Mouse (Mus musculus): Measurements from ENCODE around the gene Tpk1.

The Tpk1 gene

GRCm38 (mm10) chr6:43424978-43425377, 241.1 kb downstream of the Tpk1 start:
- peak; percentile 13 for DNase-seq

GRCm38 (mm10) chr6:43420358-43420979, 245.6 kb downstream of the Tpk1 start:
- peak; percentile 14 for DNase-seq

GRCm38 (mm10) chr6:43408949-43409348, 257.1 kb downstream of the Tpk1 start:
- DNase-seq, result no peak

- DNase-seq, result no peak
Measured at GRCm38 (mm10) chr6:43403076-43403475, 263.0 kb downstream of the Tpk1 start.

GRCm38 (mm10) chr6:43402219-43402997, 263.7 kb downstream of the Tpk1 start:
- DNase-seq, result no peak

GRCm38 (mm10) chr6:43396426-43396825, 269.7 kb downstream of the Tpk1 start:
- no peak for DNase-seq

GRCm38 (mm10) chr6:43395538-43395937, 270.5 kb downstream of the Tpk1 start:
- DNase-seq, result peak; percentile 20

GRCm38 (mm10) chr6:43391358-43391757, 274.7 kb downstream of the Tpk1 start:
- DNase-seq, result no peak

- peak; percentile 56 for DNase-seq
Measured at GRCm38 (mm10) chr6:43387273-43387672, 278.8 kb downstream of the Tpk1 start.

- DNase-seq, result no peak
Measured at GRCm38 (mm10) chr6:43384841-43385240, 281.2 kb downstream of the Tpk1 start.

- DNase-seq, result no peak
Measured at GRCm38 (mm10) chr6:43384304-43384703, 281.8 kb downstream of the Tpk1 start.

GRCm38 (mm10) chr6:43382750-43383149, 283.3 kb downstream of the Tpk1 start:
- DNase-seq, result no peak

GRCm38 (mm10) chr6:43382284-43382683, 283.8 kb downstream of the Tpk1 start:
- DNase-seq, result no peak

- no peak for DNase-seq
Measured at GRCm38 (mm10) chr6:43373206-43373605, 292.9 kb downstream of the Tpk1 start.

GRCm38 (mm10) chr6:43367434-43367945, 298.6 kb downstream of the Tpk1 start:
- no peak for DNase-seq

- no peak for DNase-seq
Measured at GRCm38 (mm10) chr6:43366952-43367351, 299.1 kb downstream of the Tpk1 start.

GRCm38 (mm10) chr6:43363917-43364316, 302.2 kb downstream of the Tpk1 start:
- DNase-seq, result no peak

GRCm38 (mm10) chr6:43363291-43363820, 302.7 kb downstream of the Tpk1 start:
- no peak for DNase-seq

GRCm38 (mm10) chr6:43361248-43361647, 304.8 kb downstream of the Tpk1 start:
- no peak for DNase-seq

- DNase-seq, result peak; percentile 32
Measured at GRCm38 (mm10) chr6:43360214-43360613, 305.9 kb downstream of the Tpk1 start.

- no peak for DNase-seq
Measured at GRCm38 (mm10) chr6:43354562-43355241, 311.4 kb downstream of the Tpk1 start.

- no peak for DNase-seq
Measured at GRCm38 (mm10) chr6:43353446-43353845, 312.6 kb downstream of the Tpk1 start.

GRCm38 (mm10) chr6:43349083-43349482, 317.0 kb downstream of the Tpk1 start:
- DNase-seq, result no peak
